Mouse (Mus musculus): ENCODE data around the gene Shoc2. TPM values are rescaled to one million over a fixed set of nuclear protein-coding genes. Genes with fewer than 3 reads are reported as not detected.

Gene Shoc2
- total and polyA plus RNA-seq, 3 experiments = 12.3 to 26.1 (median 25.4) TPM

DNA sequence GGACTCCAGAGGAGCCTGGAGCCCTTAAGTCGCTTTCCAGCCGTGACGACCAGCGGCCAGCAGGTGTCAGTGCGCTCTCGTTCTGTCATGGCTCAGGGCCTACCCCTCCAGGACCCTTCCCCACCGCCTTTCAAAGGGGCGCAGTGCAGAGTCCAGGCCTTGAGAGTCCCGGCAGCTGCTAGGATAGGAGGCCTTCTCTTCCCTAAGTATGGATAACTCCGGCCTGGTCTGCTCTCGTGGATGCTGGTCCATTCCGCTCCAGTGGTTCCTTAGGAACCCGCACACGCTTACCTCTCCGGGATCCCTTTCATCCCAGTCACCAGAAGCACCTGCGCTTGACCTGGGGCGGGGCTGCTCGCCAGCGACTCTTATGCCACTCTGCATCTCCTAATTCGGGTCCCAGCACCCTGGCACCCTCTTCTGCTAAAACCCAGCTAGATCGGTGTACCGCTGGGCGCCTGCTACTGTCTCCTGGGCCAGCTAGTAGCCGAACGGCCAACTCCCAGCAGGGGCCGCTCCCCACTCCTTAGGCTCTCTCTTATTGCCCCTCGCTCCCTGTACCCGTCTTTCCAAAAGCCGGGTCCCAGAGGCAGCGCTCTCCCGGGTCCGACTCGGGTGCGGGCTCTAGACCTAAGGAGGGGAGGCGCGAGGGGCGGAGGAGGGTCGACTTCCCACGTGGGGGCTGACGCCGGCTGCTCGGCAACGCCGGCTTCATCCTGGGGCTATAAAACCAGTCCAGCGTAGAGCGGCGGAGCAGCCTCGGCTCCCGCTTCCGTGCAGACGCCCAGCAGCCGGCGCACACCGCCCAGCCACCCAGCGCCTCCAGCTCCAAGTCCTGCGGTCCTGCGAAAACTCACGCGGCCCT is 100.6 kb downstream of the Shoc2 start:
- intact Hi-C loops (cut with DNase I) = loop anchor here (2.0 to 10.0 kb wide), 4 partner anchors 97 to 1162 kb away; no protein-coding TSS in a partner anchor
- 2% methylated on average over 59 of the region's 59 CpGs for WGBS
- TF ChIP-seq CTCF (IDR thresholded peaks at IDR 0.05) (peak; percentile 68), POLR2A (IDR thresholded peaks at IDR 0.05; ENCODE audit: insufficient read depth, low read depth, low read length) (no peak), EP300 (IDR thresholded peaks at IDR 0.05; ENCODE audit: insufficient read depth, low read depth, low read length) (no peak)
- Histone ChIP-seq H3K79me2 (replicated peaks; ENCODE audit: control insufficient read depth, insufficient read depth, low read length) (no peaks in the 10 kb centered on the region), H3K9ac (ENCODE audit: low read depth, low read length) (peak overlapping the region; percentile 13), H3K4me1 (ENCODE audit: control insufficient read depth, insufficient read depth, low read length) (0 out of 2 replicates have a peak, but pooled peaks cover 2% of the 10 kb centered on the region), H3K4me3 (peak overlapping the region; percentile 56), H3K36me3 (ENCODE audit: control insufficient read depth, insufficient read depth, low read length) (no peaks in the 10 kb centered on the region), H3K27ac (no peak overlapping the region), H3K27me3 (ENCODE audit: control insufficient read depth, insufficient read depth, low read length) (peaks cover 25% of the 10 kb centered on the region)
- DNase-seq = peak; percentile 43 to 63

DNA sequence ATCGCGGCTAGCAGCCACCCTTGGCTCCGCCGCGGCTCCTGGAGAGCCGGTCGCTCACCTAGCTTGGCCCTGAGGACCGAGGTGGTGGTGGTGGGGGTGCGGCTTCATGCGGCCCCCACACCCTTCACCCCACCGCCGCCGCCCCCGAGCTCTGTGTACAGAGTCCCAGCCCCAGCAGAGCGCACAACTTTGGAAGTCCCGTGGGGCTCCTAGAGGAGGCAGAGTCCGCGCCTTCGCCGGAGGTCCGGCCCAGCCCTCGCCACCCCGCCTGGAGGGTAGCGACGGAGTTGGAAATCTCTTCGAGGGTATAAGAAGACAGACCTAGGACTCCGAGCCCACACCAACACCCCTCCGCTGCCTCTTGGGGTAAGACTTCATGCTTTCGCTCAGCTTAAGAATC is 101.3 kb downstream of the Shoc2 start:
- 0 out of 2 replicates have a peak, but pooled peaks cover 2% of the 10 kb centered on the region for H3K4me1 ChIP-seq (ENCODE audit: control insufficient read depth, insufficient read depth, low read length)
- peak overlapping the region; percentile 56 for H3K4me3 ChIP-seq
- no peaks in the 10 kb centered on the region for H3K36me3 ChIP-seq (ENCODE audit: control insufficient read depth, insufficient read depth, low read length)
- no peak overlapping the region for H3K27ac ChIP-seq
- 1% methylated on average over 29 of the region's 29 CpGs for WGBS
- DNase-seq = no peak
- peaks cover 25% of the 10 kb centered on the region for H3K27me3 ChIP-seq (ENCODE audit: control insufficient read depth, insufficient read depth, low read length)
- intact Hi-C loops (cut with DNase I) = loop anchor here (2.0 to 10.0 kb wide), 2 partner anchors 1019 to 1161 kb away; no protein-coding TSS in a partner anchor
- H3K79me2 ChIP-seq (replicated peaks; ENCODE audit: control insufficient read depth, insufficient read depth, low read length) = no peaks in the 10 kb centered on the region
- TF ChIP-seq CTCF (IDR thresholded peaks at IDR 0.05) = no peak
- no peak for TF ChIP-seq EP300 (IDR thresholded peaks at IDR 0.05; ENCODE audit: insufficient read depth, low read depth, low read length)
- TF ChIP-seq POLR2A (IDR thresholded peaks at IDR 0.05; ENCODE audit: insufficient read depth, low read depth, low read length) = no peak
- peak overlapping the region; percentile 13 for H3K9ac ChIP-seq (ENCODE audit: low read depth, low read length)

DNA sequence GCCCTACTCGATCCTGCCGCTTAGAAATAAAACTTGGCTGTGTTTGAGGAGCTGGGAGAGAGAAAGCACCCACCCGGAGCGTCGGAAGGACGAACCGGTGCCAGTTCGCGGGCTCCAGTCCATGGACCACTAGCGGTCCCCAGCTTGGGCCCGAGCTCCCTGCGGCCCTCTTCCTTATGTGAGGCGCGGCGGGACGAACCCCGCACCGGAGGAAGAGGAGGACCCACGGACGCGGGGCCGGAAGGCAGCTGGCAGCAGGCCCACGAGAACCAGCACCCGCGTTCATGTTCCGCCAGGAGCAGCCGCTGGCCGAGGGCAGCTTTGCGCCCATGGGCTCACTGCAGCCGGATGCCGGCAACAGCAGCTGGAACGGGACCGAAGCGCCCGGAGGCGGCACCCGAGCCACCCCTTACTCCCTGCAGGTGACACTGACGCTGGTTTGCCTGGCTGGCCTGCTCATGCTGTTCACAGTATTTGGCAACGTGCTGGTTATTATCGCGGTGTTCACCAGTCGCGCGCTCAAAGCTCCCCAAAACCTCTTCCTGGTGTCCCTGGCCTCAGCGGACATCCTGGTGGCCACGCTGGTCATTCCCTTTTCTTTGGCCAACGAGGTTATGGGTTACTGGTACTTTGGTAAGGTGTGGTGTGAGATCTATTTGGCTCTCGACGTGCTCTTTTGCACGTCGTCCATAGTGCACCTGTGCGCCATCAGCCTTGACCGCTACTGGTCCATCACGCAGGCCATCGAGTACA is 102.0 kb downstream of the Shoc2 start:
- H3K9ac ChIP-seq (ENCODE audit: low read depth, low read length) = no peak overlapping the region
- 2% methylated on average over 55 of the region's 55 CpGs for WGBS
- H3K79me2 ChIP-seq (replicated peaks; ENCODE audit: control insufficient read depth, insufficient read depth, low read length) = no peaks in the 10 kb centered on the region

DNA sequence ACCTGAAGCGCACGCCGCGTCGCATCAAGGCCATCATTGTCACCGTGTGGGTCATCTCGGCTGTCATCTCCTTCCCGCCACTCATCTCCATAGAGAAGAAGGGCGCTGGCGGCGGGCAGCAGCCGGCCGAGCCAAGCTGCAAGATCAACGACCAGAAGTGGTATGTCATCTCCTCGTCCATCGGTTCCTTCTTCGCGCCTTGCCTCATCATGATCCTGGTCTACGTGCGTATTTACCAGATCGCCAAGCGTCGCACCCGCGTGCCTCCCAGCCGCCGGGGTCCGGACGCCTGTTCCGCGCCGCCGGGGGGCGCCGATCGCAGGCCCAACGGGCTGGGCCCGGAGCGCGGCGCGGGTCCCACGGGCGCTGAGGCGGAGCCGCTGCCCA is 102.6 kb downstream of the Shoc2 start:
- intact Hi-C loops (cut with DNase I) = loop anchor here (10.0 kb wide), 1 partner anchor 1018 kb away; no protein-coding TSS in a partner anchor
- WGBS = 2% methylated on average over 46 of the region's 46 CpGs

More for the DNA sequence above, 102.0 kb downstream of the Shoc2 start:
- no peaks in the 10 kb centered on the region for H3K36me3 ChIP-seq (ENCODE audit: control insufficient read depth, insufficient read depth, low read length)
- TF ChIP-seq EP300 (IDR thresholded peaks at IDR 0.05; ENCODE audit: insufficient read depth, low read depth, low read length) = no peak
- TF ChIP-seq POLR2A (IDR thresholded peaks at IDR 0.05; ENCODE audit: insufficient read depth, low read depth, low read length) = no peak
- H3K27me3 ChIP-seq (ENCODE audit: control insufficient read depth, insufficient read depth, low read length) = peaks cover 25% of the 10 kb centered on the region
- intact Hi-C loops (cut with DNase I) = loop anchor here (2.0 to 10.0 kb wide), 2 partner anchors 1019 to 1161 kb away; no protein-coding TSS in a partner anchor
- peak; percentile 20 to 59 for DNase-seq
- 0 out of 2 replicates have a peak, but pooled peaks cover 2% of the 10 kb centered on the region for H3K4me1 ChIP-seq (ENCODE audit: control insufficient read depth, insufficient read depth, low read length)
- H3K27ac ChIP-seq = no peak overlapping the region
- peak overlapping the region; percentile 56 for H3K4me3 ChIP-seq

DNA sequence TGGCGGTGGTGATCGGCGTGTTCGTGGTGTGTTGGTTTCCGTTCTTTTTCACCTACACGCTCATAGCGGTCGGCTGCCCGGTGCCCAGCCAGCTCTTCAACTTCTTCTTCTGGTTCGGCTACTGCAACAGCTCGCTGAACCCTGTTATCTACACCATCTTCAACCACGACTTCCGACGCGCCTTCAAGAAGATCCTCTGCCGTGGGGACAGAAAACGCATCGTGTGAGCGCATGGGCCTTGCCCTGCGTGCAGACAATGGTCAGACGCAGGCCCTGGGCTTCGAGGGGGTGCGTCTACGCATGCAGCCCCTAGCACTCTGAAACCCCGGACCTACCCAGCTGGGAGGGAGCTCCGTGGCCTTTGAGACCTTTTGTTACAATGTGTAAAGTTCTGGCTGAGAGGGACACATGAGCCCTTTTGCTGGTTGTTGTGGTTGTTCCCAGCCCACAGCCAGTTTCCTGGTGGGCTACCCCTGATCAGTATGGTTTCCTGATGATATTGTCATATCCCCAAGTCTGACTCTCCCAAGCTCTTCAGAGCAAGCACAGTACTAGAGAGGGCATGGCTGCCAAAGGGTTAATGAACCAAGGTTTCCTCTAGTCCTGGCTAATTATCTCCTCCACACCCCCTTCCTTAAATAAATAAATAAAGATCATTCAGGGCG is 103.4 kb downstream of the Shoc2 start:
- intact Hi-C loops (cut with DNase I) = loop anchor here (10.0 kb wide), 1 partner anchor 1017 kb away; no protein-coding TSS in a partner anchor
- Histone ChIP-seq H3K4me3 (peak overlapping the region; percentile 23; the same call in 1 of the 2 replicates), H3K27ac (no peak overlapping the region), H3K36me3 (ENCODE audit: control insufficient read depth, insufficient read depth, low read length) (no peaks in the 10 kb centered on the region), H3K4me1 (ENCODE audit: control insufficient read depth, insufficient read depth, low read length) (0 out of 2 replicates have a peak, but pooled peaks cover 2% of the 10 kb centered on the region), H3K79me2 (replicated peaks; ENCODE audit: control insufficient read depth, insufficient read depth, low read length) (no peaks in the 10 kb centered on the region), H3K27me3 (ENCODE audit: control insufficient read depth, insufficient read depth, low read length) (peaks cover 25% of the 10 kb centered on the region), H3K9ac (ENCODE audit: low read depth, low read length) (no peak overlapping the region)
- no peak for TF ChIP-seq POLR2A (IDR thresholded peaks at IDR 0.05; ENCODE audit: insufficient read depth, low read depth, low read length)
- TF ChIP-seq EP300 (IDR thresholded peaks at IDR 0.05; ENCODE audit: insufficient read depth, low read depth, low read length) = no peak
- TF ChIP-seq CTCF (IDR thresholded peaks at IDR 0.05) = no peak
- no peak for DNase-seq
- 3% methylated on average over 27 of the region's 27 CpGs for WGBS

More for the DNA sequence above, 102.6 kb downstream of the Shoc2 start:
- Histone ChIP-seq H3K4me3 (peak overlapping the region; percentile 56), H3K27ac (no peak overlapping the region), H3K36me3 (ENCODE audit: control insufficient read depth, insufficient read depth, low read length) (no peaks in the 10 kb centered on the region), H3K79me2 (replicated peaks; ENCODE audit: control insufficient read depth, insufficient read depth, low read length) (no peaks in the 10 kb centered on the region), H3K9ac (ENCODE audit: low read depth, low read length) (no peak overlapping the region), H3K4me1 (ENCODE audit: control insufficient read depth, insufficient read depth, low read length) (0 out of 2 replicates have a peak, but pooled peaks cover 2% of the 10 kb centered on the region), H3K27me3 (ENCODE audit: control insufficient read depth, insufficient read depth, low read length) (peaks cover 25% of the 10 kb centered on the region)
- no peak for DNase-seq
- TF ChIP-seq CTCF (IDR thresholded peaks at IDR 0.05) (no peak), EP300 (IDR thresholded peaks at IDR 0.05; ENCODE audit: insufficient read depth, low read depth, low read length) (no peak), POLR2A (IDR thresholded peaks at IDR 0.05; ENCODE audit: insufficient read depth, low read depth, low read length) (no peak)
